Mouse (Mus musculus): ENCODE results near the gene Fam19a2.

Fam19a2 gene

GRCm38 (mm10) chr10:123525424-123525823 is 261.6 kb downstream of the Fam19a2 start:
- in situ Hi-C loops (cut with MboI; ENCODE audit: unreplicated experiment in 2 of 2), result no loop called here

- in situ Hi-C loops (cut with MboI; ENCODE audit: unreplicated experiment in 2 of 2), result no loop called here
Measured at GRCm38 (mm10) chr10:123526059-123526458, 262.3 kb downstream of the Fam19a2 start.

- in situ Hi-C loops (cut with MboI; ENCODE audit: unreplicated experiment in 2 of 2), result no loop called here
Measured at GRCm38 (mm10) chr10:123536143-123536542, 272.3 kb downstream of the Fam19a2 start.

GRCm38 (mm10) chr10:123548391-123548790 is 284.6 kb downstream of the Fam19a2 start:
- in situ Hi-C loops (cut with MboI; ENCODE audit: unreplicated experiment in 2 of 2), result no loop called here

- in situ Hi-C loops (cut with MboI; ENCODE audit: unreplicated experiment in 2 of 2), result no loop called here
Measured at GRCm38 (mm10) chr10:123567677-123568076, 303.9 kb downstream of the Fam19a2 start.

- in situ Hi-C loops (cut with MboI; ENCODE audit: unreplicated experiment in 2 of 2), result no loop called here
Measured at GRCm38 (mm10) chr10:123570616-123571188, 306.9 kb downstream of the Fam19a2 start.

GRCm38 (mm10) chr10:123572342-123573070 is 308.7 kb downstream of the Fam19a2 start:
- in situ Hi-C loops (cut with MboI; ENCODE audit: unreplicated experiment in 2 of 2), result no loop called here

GRCm38 (mm10) chr10:123577823-123578222 is 314.0 kb downstream of the Fam19a2 start:
- in situ Hi-C loops (cut with MboI; ENCODE audit: unreplicated experiment in 2 of 2), result no loop called here

GRCm38 (mm10) chr10:123579012-123579411 is 315.2 kb downstream of the Fam19a2 start:
- in situ Hi-C loops (cut with MboI; ENCODE audit: unreplicated experiment in 2 of 2), result no loop called here

- in situ Hi-C loops (cut with MboI; ENCODE audit: unreplicated experiment in 2 of 2), result no loop called here
Measured at GRCm38 (mm10) chr10:123595043-123595442, 331.2 kb downstream of the Fam19a2 start.

GRCm38 (mm10) chr10:123597059-123597458 is 333.3 kb downstream of the Fam19a2 start:
- in situ Hi-C loops (cut with MboI; ENCODE audit: unreplicated experiment in 2 of 2), result no loop called here

GRCm38 (mm10) chr10:123605671-123606070 is 341.9 kb downstream of the Fam19a2 start:
- in situ Hi-C loops (cut with MboI; ENCODE audit: unreplicated experiment in 2 of 2), result no loop called here

- in situ Hi-C loops (cut with MboI; ENCODE audit: unreplicated experiment in 2 of 2), result no loop called here
Measured at GRCm38 (mm10) chr10:123626691-123627090, 362.9 kb downstream of the Fam19a2 start.

- in situ Hi-C loops (cut with MboI; ENCODE audit: unreplicated experiment in 2 of 2), result no loop called here
Measured at GRCm38 (mm10) chr10:123629248-123629744, 365.5 kb downstream of the Fam19a2 start.

GRCm38 (mm10) chr10:123632029-123632428 is 368.2 kb downstream of the Fam19a2 start:
- in situ Hi-C loops (cut with MboI; ENCODE audit: unreplicated experiment in 2 of 2), result no loop called here

- in situ Hi-C loops (cut with MboI; ENCODE audit: unreplicated experiment in 2 of 2), result no loop called here
Measured at GRCm38 (mm10) chr10:123636655-123637054, 372.9 kb downstream of the Fam19a2 start.

- in situ Hi-C loops (cut with MboI; ENCODE audit: unreplicated experiment in 2 of 2), result no loop called here
Measured at GRCm38 (mm10) chr10:123637496-123637895, 373.7 kb downstream of the Fam19a2 start.

GRCm38 (mm10) chr10:123645568-123645967 is 381.8 kb downstream of the Fam19a2 start:
- in situ Hi-C loops (cut with MboI; ENCODE audit: unreplicated experiment in 2 of 2), result no loop called here

GRCm38 (mm10) chr10:123671208-123671607 is 407.4 kb downstream of the Fam19a2 start:
- in situ Hi-C loops (cut with MboI; ENCODE audit: unreplicated experiment in 2 of 2), result no loop called here

GRCm38 (mm10) chr10:123678284-123678864 is 414.6 kb downstream of the Fam19a2 start:
- in situ Hi-C loops (cut with MboI; ENCODE audit: unreplicated experiment in 2 of 2), result no loop called here

GRCm38 (mm10) chr10:123682718-123683255 is 419.0 kb downstream of the Fam19a2 start:
- in situ Hi-C loops (cut with MboI; ENCODE audit: unreplicated experiment in 2 of 2), result no loop called here

Data from v-Abl transformed pro-B cells (cell line).